Mouse (Mus musculus): ENCODE measurements around the gene Eri3. TPM values are rescaled to one million over a fixed set of nuclear protein-coding genes. Genes with fewer than 3 reads are reported as not detected.

Gene Eri3
- total RNA-seq, 1 experiment = 36.0 TPM

DNA sequence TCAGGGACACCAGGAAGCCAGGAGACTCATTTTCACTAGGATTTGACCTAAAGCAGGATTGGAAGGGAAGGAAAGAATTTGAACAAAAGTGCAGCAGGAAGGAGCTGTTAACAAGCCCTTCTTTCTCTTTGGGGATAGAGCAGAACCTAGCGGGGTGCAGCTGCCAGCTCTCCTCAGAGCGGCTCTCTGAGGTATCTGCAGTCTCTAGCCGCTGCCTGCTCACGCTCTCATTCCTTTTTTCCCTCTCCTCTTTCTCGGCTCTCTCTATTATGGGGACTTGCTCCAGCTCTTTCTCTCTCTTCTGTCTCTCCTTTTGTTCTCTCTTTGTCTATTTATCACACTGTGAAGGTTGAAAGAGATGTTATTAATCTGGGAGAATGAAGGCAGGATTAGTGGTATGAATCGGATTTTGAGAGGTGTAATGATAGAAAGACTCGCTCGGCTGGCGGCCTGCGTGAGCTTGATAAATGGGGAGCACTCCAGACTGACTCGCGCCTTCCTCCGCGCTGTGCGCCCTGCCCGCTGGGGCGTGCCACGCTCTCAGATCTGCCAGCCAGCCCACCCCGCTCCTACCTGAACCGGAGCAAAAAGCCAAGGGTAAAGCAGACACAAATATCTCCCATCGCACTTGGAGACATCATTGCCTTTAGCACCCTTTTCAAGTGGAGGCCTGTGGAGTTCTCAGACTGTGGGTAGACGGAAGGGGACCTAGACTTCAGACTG, 86.9 kb downstream of the Eri3 start:
- no peak for TF ChIP-seq ZNF384 (IDR thresholded peaks at IDR 0.05; ENCODE audit: low read depth, low read length)
- Histone ChIP-seq H3K9ac (ENCODE audit: insufficient read depth, low read depth, low read length, poor library complexity, severe bottlenecking) (no peak overlapping the region), H3K27ac (ENCODE audit: insufficient read depth, low read depth, low read length, poor library complexity, severe bottlenecking) (no peak overlapping the region), H3K4me1 (ENCODE audit: control insufficient read depth in 2 of 2, insufficient read depth in 2 of 2, low read length in 2 of 2, poor library complexity in 1 of 2) (no peaks in the 10 kb centered on the region), H3K36me3 (ENCODE audit: control insufficient read depth, insufficient read depth, low read length, poor library complexity, severe bottlenecking) (no peaks in the 10 kb centered on the region), H3K9me3 (ENCODE audit: control insufficient read depth, insufficient read depth, low read depth, low read length) (no peaks in the 10 kb centered on the region), H3K4me3 (ENCODE audit: insufficient read depth in 1 of 2, low read depth in 1 of 2, low read length in 2 of 2, poor library complexity in 1 of 2, severe bottlenecking in 1 of 2) (no peak overlapping the region)
- no peak for DNase-seq (ENCODE audit: low read depth, low spot score)
- in situ Hi-C loops (cut with MboI; ENCODE audit: low sequenced_read_pairs in 2 of 2, unreplicated experiment in 2 of 2) = no loop called here

DNA sequence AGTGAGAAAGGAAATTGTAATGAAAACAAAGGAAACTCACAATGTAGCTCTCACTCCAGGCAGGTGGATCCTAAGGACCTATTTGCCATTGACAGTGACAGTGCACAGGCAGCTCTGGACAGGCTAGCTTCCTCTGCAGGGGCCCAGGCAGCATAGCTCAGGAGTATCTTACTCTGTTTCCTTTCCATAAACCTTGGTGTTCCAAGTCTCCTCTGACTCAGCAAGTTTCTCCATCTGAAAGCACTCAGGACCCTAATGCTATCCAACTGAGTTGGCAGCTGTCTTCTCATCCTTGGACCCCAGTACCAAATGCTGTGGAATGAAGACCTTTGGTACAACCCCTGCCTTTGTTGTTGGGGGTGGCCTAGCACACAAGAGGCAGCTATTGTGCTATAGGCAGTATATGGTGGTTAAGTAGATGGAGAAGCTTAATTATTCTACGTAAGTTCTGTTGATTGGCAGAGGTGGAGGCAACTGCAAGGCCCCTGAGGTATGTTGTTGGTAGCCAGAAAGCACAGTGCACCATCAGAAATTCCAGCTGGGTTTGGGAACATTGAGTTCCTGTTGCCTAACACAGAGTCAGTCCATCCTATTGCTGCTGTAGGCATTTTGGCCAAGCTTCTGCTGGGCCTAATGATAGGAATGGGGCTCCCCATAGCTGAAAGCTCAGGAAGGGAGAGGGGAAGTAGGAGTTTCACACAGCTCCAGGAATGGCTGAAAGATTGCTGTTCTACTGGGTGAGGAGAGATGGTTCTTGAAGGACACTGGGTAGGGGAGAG, 90.9 kb downstream of the Eri3 start:
- no peak overlapping the region for H3K9ac ChIP-seq (ENCODE audit: insufficient read depth, low read depth, low read length, poor library complexity, severe bottlenecking)
- in situ Hi-C loops (cut with MboI; ENCODE audit: low sequenced_read_pairs in 2 of 2, unreplicated experiment in 2 of 2) = no loop called here
- no peak for DNase-seq (ENCODE audit: low read depth, low spot score)
- H3K4me1 ChIP-seq (ENCODE audit: control insufficient read depth in 2 of 2, insufficient read depth in 2 of 2, low read length in 2 of 2, poor library complexity in 1 of 2) = 0 out of 4 replicates have a peak, but pooled peaks cover 0 to 2% of the 10 kb centered on the region in 2 experiments
- TF ChIP-seq ZC3H11A (IDR thresholded peaks at IDR 0.05; ENCODE audit: borderline replicate concordance, low read depth, low read length) = no peak
- TF ChIP-seq HCFC1 (IDR thresholded peaks at IDR 0.05; ENCODE audit: borderline replicate concordance, insufficient read depth, low read length) = no peak
- no peak for TF ChIP-seq MAFK (IDR thresholded peaks at IDR 0.05; ENCODE audit: insufficient read depth, low read depth, low read length)
- no peak for TF ChIP-seq ZNF384 (IDR thresholded peaks at IDR 0.05; ENCODE audit: low read depth, low read length)
- no peak for TF ChIP-seq CHD2 (IDR thresholded peaks at IDR 0.05; ENCODE audit: low read depth, low read length)
- no peaks in the 10 kb centered on the region for H3K9me3 ChIP-seq (ENCODE audit: control insufficient read depth, insufficient read depth, low read depth, low read length)
- H3K36me3 ChIP-seq (ENCODE audit: control insufficient read depth, insufficient read depth, low read length, poor library complexity, severe bottlenecking) = no peaks in the 10 kb centered on the region
- no peak overlapping the region for H3K4me3 ChIP-seq (ENCODE audit: insufficient read depth in 1 of 2, low read depth in 1 of 2, low read length in 2 of 2, poor library complexity in 1 of 2, severe bottlenecking in 1 of 2)
- H3K27ac ChIP-seq (ENCODE audit: insufficient read depth, low read depth, low read length, poor library complexity, severe bottlenecking) = no peak overlapping the region

DNA sequence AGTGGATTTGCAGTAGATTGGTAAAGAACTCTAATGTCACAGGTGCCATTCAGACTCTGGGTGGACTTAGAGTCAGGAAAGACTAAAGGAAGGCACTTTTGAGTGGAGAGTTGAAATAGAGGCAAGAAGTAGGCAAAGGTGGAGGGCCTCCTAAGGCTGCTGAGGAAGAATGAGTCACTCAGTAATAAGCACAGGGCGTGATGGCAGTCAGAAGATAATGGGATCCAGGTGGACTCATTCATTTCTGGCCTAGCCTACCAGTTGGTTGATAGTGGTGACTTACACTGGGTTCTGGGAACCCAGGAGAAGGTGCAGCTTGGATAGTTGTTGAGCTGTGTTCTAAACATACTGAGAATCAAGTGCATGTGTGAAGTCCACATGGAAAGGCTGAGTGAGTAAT, 91.6 kb downstream of the Eri3 start:
- Histone ChIP-seq H3K27ac (ENCODE audit: insufficient read depth, low read depth, low read length, poor library complexity, severe bottlenecking) (no peak overlapping the region), H3K36me3 (ENCODE audit: control insufficient read depth, insufficient read depth, low read length, poor library complexity, severe bottlenecking) (peaks cover 3% of the 10 kb centered on the region; the same call in 1 of the 2 replicates), H3K4me1 (ENCODE audit: control insufficient read depth in 2 of 2, insufficient read depth in 2 of 2, low read length in 2 of 2, poor library complexity in 1 of 2) (0 out of 4 replicates have a peak, but pooled peaks cover 0 to 2% of the 10 kb centered on the region in 2 experiments), H3K9ac (ENCODE audit: insufficient read depth, low read depth, low read length, poor library complexity, severe bottlenecking) (no peak overlapping the region), H3K4me3 (ENCODE audit: insufficient read depth in 1 of 2, low read depth in 1 of 2, low read length in 2 of 2, poor library complexity in 1 of 2, severe bottlenecking in 1 of 2) (no peak overlapping the region), H3K9me3 (ENCODE audit: control insufficient read depth, insufficient read depth, low read depth, low read length) (no peaks in the 10 kb centered on the region)
- TF ChIP-seq ZC3H11A (IDR thresholded peaks at IDR 0.05; ENCODE audit: borderline replicate concordance, low read depth, low read length) (no peak), CHD2 (IDR thresholded peaks at IDR 0.05; ENCODE audit: low read depth, low read length) (no peak), MAFK (IDR thresholded peaks at IDR 0.05; ENCODE audit: insufficient read depth, low read depth, low read length) (no peak), ZNF384 (IDR thresholded peaks at IDR 0.05; ENCODE audit: low read depth, low read length) (no peak), HCFC1 (IDR thresholded peaks at IDR 0.05; ENCODE audit: borderline replicate concordance, insufficient read depth, low read length) (no peak)
- in situ Hi-C loops (cut with MboI; ENCODE audit: low sequenced_read_pairs in 2 of 2, unreplicated experiment in 2 of 2) = no loop called here
- no peak for DNase-seq (ENCODE audit: low read depth, low spot score)

DNA sequence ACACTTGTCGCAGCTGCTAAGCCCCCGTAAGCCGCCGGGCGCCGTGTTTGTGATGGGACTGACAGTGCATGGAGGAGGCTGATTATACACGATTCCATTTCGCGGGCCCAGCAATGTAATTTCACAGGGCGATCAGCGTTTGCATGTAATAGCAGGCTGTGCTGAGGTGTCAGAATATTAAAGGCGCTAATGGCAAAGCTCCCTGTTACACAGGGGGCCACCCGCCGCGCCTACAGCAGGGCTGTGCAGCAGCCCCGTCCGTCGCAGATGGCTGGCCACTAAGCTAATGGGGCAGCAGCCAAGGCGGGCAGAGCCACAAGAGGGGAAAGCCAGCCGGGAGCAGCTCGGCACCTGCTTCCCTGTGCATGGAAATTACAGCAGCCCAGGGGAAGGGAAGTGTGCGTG, 94.9 kb downstream of the Eri3 start:
- H3K36me3 ChIP-seq (ENCODE audit: control insufficient read depth, insufficient read depth, low read length, poor library complexity, severe bottlenecking) = peaks cover 3% of the 10 kb centered on the region; the same call in 1 of the 2 replicates
- no peak overlapping the region for H3K27ac ChIP-seq (ENCODE audit: insufficient read depth, low read depth, low read length, poor library complexity, severe bottlenecking)
- H3K9ac ChIP-seq (ENCODE audit: insufficient read depth, low read depth, low read length, poor library complexity, severe bottlenecking) = no peak overlapping the region
- no peaks in the 10 kb centered on the region for H3K9me3 ChIP-seq (ENCODE audit: control insufficient read depth, insufficient read depth, low read depth, low read length)
- TF ChIP-seq HCFC1 (IDR thresholded peaks at IDR 0.05; ENCODE audit: borderline replicate concordance, insufficient read depth, low read length) (no peak), ZC3H11A (IDR thresholded peaks at IDR 0.05; ENCODE audit: borderline replicate concordance, low read depth, low read length) (no peak), CHD2 (IDR thresholded peaks at IDR 0.05; ENCODE audit: low read depth, low read length) (no peak), ZNF384 (IDR thresholded peaks at IDR 0.05; ENCODE audit: low read depth, low read length) (no peak), MAFK (IDR thresholded peaks at IDR 0.05; ENCODE audit: insufficient read depth, low read depth, low read length) (no peak)
- H3K4me1 ChIP-seq (ENCODE audit: control insufficient read depth in 2 of 2, insufficient read depth in 2 of 2, low read length in 2 of 2, poor library complexity in 1 of 2) = peaks cover 0 to 3% of the 10 kb centered on the region in 2 experiments; a peak in 1 of 4 replicates
- no peak for DNase-seq (ENCODE audit: low read depth, low spot score)
- peak overlapping the region in 1 of 2 experiments; percentile 2; a peak in 1 of 4 replicates for H3K4me3 ChIP-seq (ENCODE audit: insufficient read depth in 1 of 2, low read depth in 1 of 2, low read length in 2 of 2, poor library complexity in 1 of 2, severe bottlenecking in 1 of 2)
- in situ Hi-C loops (cut with MboI; ENCODE audit: low sequenced_read_pairs in 2 of 2, unreplicated experiment in 2 of 2) = no loop called here

Measured in ES-E14 (cell line).